Mouse (Mus musculus) C2C12 (cell line): Measurements from ENCODE around the gene Pax4.

Experiments used
- CEBPB ChIP-seq: IDR thresholded peaks from one replicate; pipeline ENCODE4 v1.6.1; 2011; ENCODE audit warnings: low read depth, mild to moderate bottlenecking, control low read depth, moderate library complexity
- CTCF ChIP-seq: IDR thresholded peaks from one replicate; pipeline ENCODE4 v1.5.1; 2011; ENCODE audit not compliant: control insufficient read depth, insufficient read depth, insufficient read length
- MAX ChIP-seq: IDR thresholded peaks from one replicate; pipeline ENCODE4 v1.6.1; 2011; ENCODE audit warnings: mild to moderate bottlenecking, control low read depth
- MYOD1 ChIP-seq: IDR thresholded peaks from one replicate; pipeline ENCODE4 v1.6.1; 2011; ENCODE audit warnings: low read depth; ENCODE audit not compliant: control insufficient read depth, insufficient read length
- MYOG ChIP-seq: IDR thresholded peaks from one replicate; pipeline ENCODE4 v1.6.1; 2011; ENCODE audit not compliant: control insufficient read depth, insufficient read length; ENCODE audit errors: extremely low read depth
- USF1 ChIP-seq: IDR thresholded peaks from one replicate; pipeline ENCODE4 v1.6.1; 2011; ENCODE audit warnings: low read depth, mild to moderate bottlenecking, control low read depth, moderate library complexity

DNA sequence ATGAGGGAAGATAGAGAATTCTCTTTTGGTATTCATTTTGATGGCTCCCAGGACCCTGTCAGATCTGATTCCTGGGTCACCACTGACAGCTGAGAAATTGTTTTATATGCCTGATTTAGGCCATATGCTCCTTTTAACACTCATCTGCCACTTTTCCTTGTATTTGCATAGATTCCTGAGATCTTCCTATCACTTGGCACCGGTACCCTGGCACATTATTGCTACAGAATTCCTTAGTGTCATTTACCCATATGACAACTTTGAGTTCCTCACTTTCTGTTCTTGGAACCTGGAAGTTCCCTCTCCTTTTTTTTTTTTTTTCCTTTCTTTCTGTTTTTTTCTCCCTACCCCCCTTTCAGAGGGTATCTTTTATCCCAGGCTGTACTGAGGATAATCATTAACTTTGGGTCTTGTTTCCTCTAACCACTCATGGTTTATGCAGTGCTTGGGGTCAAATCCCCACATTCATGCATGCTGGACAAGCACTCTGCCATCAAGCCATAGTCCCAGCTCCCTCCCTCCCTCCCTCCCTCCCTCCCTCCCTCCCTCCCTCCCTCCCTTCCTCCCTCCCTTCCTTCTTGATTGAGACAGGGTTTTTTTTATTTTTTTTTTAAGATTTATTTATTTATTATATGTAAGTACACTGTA is 39.2 kb upstream of the Pax4 start:
- no peak for TF ChIP-seq CTCF
- no peak for TF ChIP-seq MAX
- no peak for TF ChIP-seq MYOG
- TF ChIP-seq CEBPB: no peak
- no peak for TF ChIP-seq USF1
- TF ChIP-seq MYOD1: no peak
